Mouse (Mus musculus): ENCODE results near the gene Crhr2. TPM values are rescaled to one million over a fixed set of nuclear protein-coding genes. Genes with fewer than 3 reads are reported as not detected.

The Crhr2 gene
- polyA plus RNA-seq, 1 experiment, result not detected

DNA sequence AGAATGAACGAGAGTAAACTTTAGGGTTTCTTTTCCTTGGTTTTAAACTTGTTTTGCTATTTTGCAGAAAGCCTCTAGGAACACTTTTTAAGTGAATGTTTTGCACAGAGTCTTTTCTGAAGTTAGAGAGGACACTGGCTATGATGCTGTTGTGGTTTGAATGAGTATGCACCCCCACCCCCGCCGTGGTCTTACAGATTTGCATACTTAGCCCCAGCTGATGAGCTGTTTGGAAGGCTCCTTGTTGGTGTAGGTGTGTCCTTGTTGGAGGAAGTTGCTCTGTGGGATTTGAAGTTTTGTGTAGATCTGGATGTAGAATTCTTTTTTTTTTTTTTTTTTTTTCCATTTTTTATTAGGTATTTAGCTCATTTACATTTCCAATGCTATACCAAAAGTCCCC is 75.4 kb downstream of the Crhr2 start:
- no peak overlapping the region for H3ac ChIP-seq (ENCODE audit: control insufficient read depth, insufficient read length)
- H3K27me3 ChIP-seq (ENCODE audit: control insufficient read depth, insufficient read depth, insufficient read length), result no peaks in the 10 kb centered on the region
- H3K36me3 ChIP-seq (ENCODE audit: control insufficient read depth, insufficient read depth), result peaks cover 84% of the 10 kb centered on the region
- no peak overlapping the region for H3K4me3 ChIP-seq
- H3K4me2 ChIP-seq (ENCODE audit: low read depth), result no peak overlapping the region
- no peak for TF ChIP-seq CEBPB (IDR thresholded peaks at IDR 0.05; ENCODE audit: insufficient read depth, poor library complexity, severe bottlenecking)
- peaks cover 30% of the 10 kb centered on the region for H3K79me2 ChIP-seq (ENCODE audit: control insufficient read depth, insufficient read depth)

DNA sequence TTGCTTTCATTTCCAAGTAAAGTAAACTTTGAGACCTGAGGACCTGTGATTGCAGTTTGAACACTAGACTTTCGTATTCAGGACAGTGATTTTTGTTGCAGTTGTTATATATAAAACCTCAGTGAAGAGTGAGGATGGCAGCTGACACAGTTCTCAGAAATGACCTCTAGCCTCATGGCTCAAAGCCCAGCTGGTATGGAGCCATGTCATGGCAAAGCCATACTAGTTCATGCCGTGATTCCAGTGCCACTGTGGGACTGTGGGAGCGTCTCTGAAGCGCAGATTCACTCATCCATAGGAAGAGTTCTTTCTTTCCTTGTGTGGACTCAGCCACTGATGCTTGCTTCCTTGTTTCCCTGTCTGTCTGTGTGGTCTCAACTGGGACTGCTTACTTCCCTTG is 78.3 kb downstream of the Crhr2 start:
- H3K79me2 ChIP-seq (ENCODE audit: control insufficient read depth, insufficient read depth), result peaks cover 33% of the 10 kb centered on the region
- TF ChIP-seq REST (IDR thresholded peaks at IDR 0.05; ENCODE audit: insufficient read depth, insufficient read length) (no peak), POLR2AphosphoS2 (IDR thresholded peaks at IDR 0.05; ENCODE audit: insufficient read length, low read depth) (no peak), SRF (IDR thresholded peaks at IDR 0.05; ENCODE audit: control insufficient read depth, insufficient read length, low read depth) (no peak), MYOD1 (IDR thresholded peaks at IDR 0.05; ENCODE audit: control insufficient read depth in 1 of 3, insufficient read length in 2 of 3, low read depth in 2 of 3) (peak in 1 of 3 experiments; percentile 5)
- H3K4me3 ChIP-seq, result no peak overlapping the region
- peaks cover 95% of the 10 kb centered on the region for H3K36me3 ChIP-seq (ENCODE audit: control insufficient read depth, insufficient read depth)
- no peak overlapping the region for H3K4me2 ChIP-seq (ENCODE audit: low read depth)
- H3K27me3 ChIP-seq (ENCODE audit: control insufficient read depth, insufficient read depth, insufficient read length), result no peaks in the 10 kb centered on the region
- no peak overlapping the region for H3ac ChIP-seq (ENCODE audit: control insufficient read depth, insufficient read length)

DNA sequence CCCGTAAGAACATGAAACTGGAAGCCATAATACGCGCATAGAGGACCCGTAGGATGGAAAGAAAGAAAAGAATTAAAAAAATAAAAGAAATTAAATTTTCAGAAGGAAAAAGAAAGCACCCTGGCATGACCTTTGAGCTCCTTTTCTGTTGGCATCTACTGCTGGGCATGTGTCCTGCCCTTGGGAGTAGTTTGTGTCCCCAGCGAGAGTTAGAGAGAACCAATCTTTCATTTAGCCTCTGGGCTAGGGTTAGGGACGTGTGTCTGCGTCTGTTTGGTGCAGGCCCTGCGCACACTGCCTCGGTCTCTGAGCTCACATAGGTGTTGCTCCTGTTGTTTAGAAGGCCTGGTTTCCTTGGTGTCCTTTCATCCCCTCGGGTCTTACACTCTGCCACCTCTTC is 83.6 kb downstream of the Crhr2 start:
- no peaks in the 10 kb centered on the region for H3K27me3 ChIP-seq (ENCODE audit: control insufficient read depth, insufficient read depth, insufficient read length)
- no peak overlapping the region for H3K4me2 ChIP-seq (ENCODE audit: low read depth)
- H3K79me2 ChIP-seq (ENCODE audit: control insufficient read depth, insufficient read depth), result peaks cover 62% of the 10 kb centered on the region
- H3ac ChIP-seq (ENCODE audit: control insufficient read depth, insufficient read length), result no peak overlapping the region
- H3K4me3 ChIP-seq, result no peak overlapping the region
- no peak for TF ChIP-seq MAX (IDR thresholded peaks at IDR 0.05; ENCODE audit: low read depth)
- peak; percentile 10 for TF ChIP-seq POLR2AphosphoS2 (IDR thresholded peaks at IDR 0.05; ENCODE audit: insufficient read length, low read depth)
- H3K36me3 ChIP-seq (ENCODE audit: control insufficient read depth, insufficient read depth), result peaks cover 71% of the 10 kb centered on the region

DNA sequence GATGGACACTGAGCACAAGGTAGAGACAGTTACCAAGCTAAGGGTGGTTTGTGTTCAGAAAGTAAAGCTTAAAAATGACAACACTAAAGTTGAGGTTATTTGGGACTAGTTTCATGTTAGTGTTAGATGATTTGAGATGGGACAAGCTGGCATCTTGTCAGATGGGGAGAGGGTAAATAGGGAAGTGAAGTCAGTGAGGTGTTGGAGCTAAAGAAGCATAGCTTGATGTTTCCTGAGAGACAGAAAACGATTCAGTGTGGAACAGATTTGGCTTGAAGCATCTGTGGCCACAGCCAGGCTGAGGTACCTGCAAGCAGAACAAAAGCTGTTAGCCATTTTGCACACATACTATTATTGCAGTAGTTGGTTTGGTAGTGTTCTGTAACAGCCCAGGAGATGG is 87.5 kb downstream of the Crhr2 start:
- H3ac ChIP-seq (ENCODE audit: control insufficient read depth, insufficient read length), result no peak overlapping the region
- no peaks in the 10 kb centered on the region for H3K27me3 ChIP-seq (ENCODE audit: control insufficient read depth, insufficient read depth, insufficient read length)
- TF ChIP-seq TCF3 (IDR thresholded peaks at IDR 0.05; ENCODE audit: insufficient read length, low read depth) (no peak), USF1 (IDR thresholded peaks at IDR 0.05; ENCODE audit: low read depth) (no peak)
- H3K79me2 ChIP-seq (ENCODE audit: control insufficient read depth, insufficient read depth), result peaks cover 94% of the 10 kb centered on the region
- peaks cover 40% of the 10 kb centered on the region for H3K36me3 ChIP-seq (ENCODE audit: control insufficient read depth, insufficient read depth)
- no peak overlapping the region for H3K4me3 ChIP-seq
- H3K4me2 ChIP-seq (ENCODE audit: low read depth), result no peak overlapping the region

DNA sequence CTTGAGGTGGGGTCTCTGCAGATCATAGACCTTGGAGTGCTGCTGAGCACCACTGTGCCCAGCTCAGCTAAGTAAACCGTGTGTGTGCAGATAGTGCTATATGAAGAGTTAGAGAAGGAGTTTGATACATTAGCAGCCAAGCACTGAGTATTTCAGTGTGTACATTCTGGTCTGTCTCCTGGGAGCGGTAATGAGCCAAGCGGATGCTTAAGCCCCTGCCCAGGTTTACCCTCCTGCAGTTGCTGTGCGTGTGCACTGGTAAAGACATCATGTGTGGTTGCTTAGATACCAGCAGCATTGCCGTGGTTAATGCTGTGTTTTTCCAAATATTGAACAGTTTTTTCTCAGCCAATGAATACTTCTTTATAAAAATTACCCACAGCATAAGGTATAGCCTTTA is 88.3 kb downstream of the Crhr2 start:
- TF ChIP-seq MYOD1 (IDR thresholded peaks at IDR 0.05; ENCODE audit: control insufficient read depth in 1 of 3, insufficient read length in 2 of 3, low read depth in 2 of 3) (no peak), POLR2A (IDR thresholded peaks at IDR 0.05; ENCODE audit: insufficient read length, low read depth) (peak; percentile 25)
- Histone ChIP-seq H3K4me2 (ENCODE audit: low read depth) (no peak overlapping the region), H3ac (ENCODE audit: control insufficient read depth, insufficient read length) (no peak overlapping the region), H3K79me2 (ENCODE audit: control insufficient read depth, insufficient read depth) (peaks cover 95% of the 10 kb centered on the region), H3K4me3 (no peak overlapping the region), H3K27me3 (ENCODE audit: control insufficient read depth, insufficient read depth, insufficient read length) (no peaks in the 10 kb centered on the region), H3K36me3 (ENCODE audit: control insufficient read depth, insufficient read depth) (peaks cover 40% of the 10 kb centered on the region)

DNA sequence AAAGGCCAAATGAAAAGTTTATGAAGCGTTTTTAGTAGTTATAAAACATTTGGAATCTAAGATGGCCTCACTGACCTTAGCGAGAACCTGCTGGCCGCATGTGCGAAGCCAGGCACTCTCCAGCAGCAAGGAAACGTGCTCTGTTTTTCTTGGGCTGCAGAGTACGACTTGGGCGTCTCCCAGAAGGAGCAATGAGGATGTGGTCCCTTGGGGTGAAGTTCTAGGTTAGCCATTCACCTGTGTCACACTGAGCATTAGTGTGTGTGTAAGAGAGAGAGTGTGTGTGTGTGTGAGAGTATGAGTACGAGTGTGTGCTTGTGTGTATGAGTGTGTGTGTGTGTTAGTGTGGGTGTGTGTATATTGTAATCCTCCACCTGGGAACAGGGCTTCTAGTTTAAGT is 89.6 kb downstream of the Crhr2 start:
- TF ChIP-seq MYOG (IDR thresholded peaks at IDR 0.05; ENCODE audit: control insufficient read depth in 1 of 3, insufficient read depth in 1 of 3, insufficient read length in 2 of 3, low read depth in 2 of 3) (no peak), REST (IDR thresholded peaks at IDR 0.05; ENCODE audit: insufficient read depth, insufficient read length) (no peak), SRF (IDR thresholded peaks at IDR 0.05; ENCODE audit: control insufficient read depth, insufficient read length, low read depth) (no peak), E2F4 (IDR thresholded peaks at IDR 0.05; ENCODE audit: insufficient read depth) (no peak), MYOD1 (IDR thresholded peaks at IDR 0.05; ENCODE audit: control insufficient read depth in 1 of 3, insufficient read length in 2 of 3, low read depth in 2 of 3) (no peak), POLR2A (IDR thresholded peaks at IDR 0.05; ENCODE audit: insufficient read length, low read depth) (no peak), TCF3 (IDR thresholded peaks at IDR 0.05; ENCODE audit: insufficient read length, low read depth) (no peak), USF1 (IDR thresholded peaks at IDR 0.05; ENCODE audit: low read depth) (no peak), MAX (IDR thresholded peaks at IDR 0.05; ENCODE audit: low read depth) (no peak), POLR2AphosphoS2 (IDR thresholded peaks at IDR 0.05; ENCODE audit: insufficient read length, low read depth) (no peak), TCF12 (IDR thresholded peaks at IDR 0.05; ENCODE audit: insufficient read depth, poor library complexity, severe bottlenecking) (no peak), CEBPB (IDR thresholded peaks at IDR 0.05; ENCODE audit: insufficient read depth, poor library complexity, severe bottlenecking) (no peak)
- Histone ChIP-seq H3K36me3 (ENCODE audit: control insufficient read depth, insufficient read depth) (peaks cover 35% of the 10 kb centered on the region), H3K4me2 (ENCODE audit: low read depth) (peak overlapping the region; percentile 4), H3K4me3 (no peak overlapping the region), H3K27me3 (ENCODE audit: control insufficient read depth, insufficient read depth, insufficient read length) (no peaks in the 10 kb centered on the region), H3ac (ENCODE audit: control insufficient read depth, insufficient read length) (no peak overlapping the region), H3K79me2 (ENCODE audit: control insufficient read depth, insufficient read depth) (peaks cover 99% of the 10 kb centered on the region)

Other genes with a start within 250 kb of the Crhr2 start
- gene Nod1, start 160.4 kb downstream of the Crhr2 start, polyA plus RNA-seq (2012; fragmentation: generic; extraction: Trizol), result 1.5 TPM
- gene Ggct, start 140.1 kb downstream of the Crhr2 start, polyA plus RNA-seq (2012; fragmentation: generic; extraction: Trizol), result 4.2 TPM
- 459 TPM for gene Gars, start 95.0 kb downstream of the Crhr2 start, polyA plus RNA-seq (2012; fragmentation: generic; extraction: Trizol)
- gene Inmt, start 42.0 kb upstream of the Crhr2 start, polyA plus RNA-seq (2012; fragmentation: generic; extraction: Trizol), result not detected
- 5.0 TPM for gene Mindy4, start 70.4 kb upstream of the Crhr2 start, polyA plus RNA-seq (2012; fragmentation: generic; extraction: Trizol)
- gene Aqp1, start 203.4 kb upstream of the Crhr2 start, polyA plus RNA-seq (2012; fragmentation: generic; extraction: Trizol), result 32.0 TPM
- gene Ghrhr, start 243.3 kb upstream of the Crhr2 start, polyA plus RNA-seq (2012; fragmentation: generic; extraction: Trizol), result not detected